Mouse (Mus musculus) embryonic fibroblast, embryonic 13.5 days (primary cell): ENCODE data around the gene Rbpj.

Experiments
- CTCF ChIP-seq: IDR thresholded peaks from 2 replicates; pipeline ENCODE4 v1.5.1; 2011; ENCODE audit warnings: mild to moderate bottlenecking, control low read depth, low read length, moderate library complexity, borderline replicate concordance; ENCODE audit not compliant: insufficient read depth
- POLR2A ChIP-seq: IDR thresholded peaks from 2 replicates; pipeline ENCODE4 v1.6.1; 2011; ENCODE audit warnings: low read depth, mild to moderate bottlenecking, control low read depth, low read length, moderate library complexity

- no peak for TF ChIP-seq CTCF
- TF ChIP-seq POLR2A = no peak
Observed at GRCm38 (mm10) chr5:53593080-53593688, 127.2 kb downstream of the Rbpj start.
